Mouse (Mus musculus) gastrocnemius, postnatal 25 days (tissue): Measurements from ENCODE around the gene Rsph1. TPM values are rescaled to one million over a fixed set of nuclear protein-coding genes. Genes with fewer than 3 reads are reported as not detected.

Source experiments
- DNase-seq: peaks from one replicate; pipeline ENCODE4 v3.0.0; 2022
- long read RNA-seq, 2 experiments: library from polyadenylated mRNA; stranded (forward); transcript quantifications; one replicate each; pipeline ENCODE4 v2.0.0; 2021
- total RNA-seq, 2 experiments: library from RNA; stranded (reverse); gene quantifications; 1 replicate in 1 of 2; 2 replicates in 1 of 2; pipeline ENCODE4 v1.2.3; 2021

Gene Rsph1
- total RNA-seq, result 10 to 100 TPM in 1 of 2 experiments, 1 to 10 TPM in 1; 8.0 to 10.2 TPM
- long read RNA-seq, experiment 1, transcript Rsph1-201 (9 exons, 1,191 nt), result major isoform, 12 of 44 reads
- long read RNA-seq, experiment 1, partial matches to known transcripts, result 27 of 44 reads
- long read RNA-seq, experiment 1, other reads (novel, unspliced or antisense), result 5 of 44 reads
- long read RNA-seq, experiment 2, transcript Rsph1-201 (9 exons, 1,191 nt), result major isoform, 10 of 30 reads
- long read RNA-seq, experiment 2, partial matches to known transcripts, result 15 of 30 reads
- long read RNA-seq, experiment 2, other reads (novel, unspliced or antisense), result 5 of 30 reads

- DNase-seq, result peak; percentile 97
Observed at GRCm38 (mm10) chr17:31276922-31277918, at the start of gene Rsph1. Gene Rsph1 (minus strand): TSS chr17:31277383.

- no peak for DNase-seq
Observed at GRCm38 (mm10) chr17:31326220-31326852, 49.2 kb upstream of the Rsph1 start.

- peak; percentile 44 for DNase-seq
Observed at GRCm38 (mm10) chr17:31325451-31326219, 48.5 kb upstream of the Rsph1 start.

GRCm38 (mm10) chr17:31324227-31324626 is 47.0 kb upstream of the Rsph1 start:
- DNase-seq, result no peak

DNA sequence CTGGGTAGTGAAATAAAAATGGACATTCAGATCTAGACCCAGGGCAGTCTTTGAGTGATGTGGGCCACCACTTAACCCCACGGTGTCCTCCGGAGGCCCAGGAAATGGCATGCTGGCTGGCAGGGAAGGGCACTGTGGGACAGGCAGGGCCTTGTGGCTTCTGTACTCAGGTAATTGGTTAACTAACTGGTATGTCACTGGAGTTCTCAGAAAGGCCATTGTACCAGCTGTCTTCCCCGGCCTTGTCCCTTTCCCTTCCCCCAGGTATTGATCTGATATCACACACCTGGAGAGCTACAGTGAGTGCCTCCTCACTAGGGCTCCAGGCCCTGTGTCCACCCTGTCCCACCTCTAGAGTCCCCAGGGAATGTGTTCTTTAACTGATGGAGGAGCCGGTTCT is 46.2 kb upstream of the Rsph1 start:
- DNase-seq, result no peak

DNA sequence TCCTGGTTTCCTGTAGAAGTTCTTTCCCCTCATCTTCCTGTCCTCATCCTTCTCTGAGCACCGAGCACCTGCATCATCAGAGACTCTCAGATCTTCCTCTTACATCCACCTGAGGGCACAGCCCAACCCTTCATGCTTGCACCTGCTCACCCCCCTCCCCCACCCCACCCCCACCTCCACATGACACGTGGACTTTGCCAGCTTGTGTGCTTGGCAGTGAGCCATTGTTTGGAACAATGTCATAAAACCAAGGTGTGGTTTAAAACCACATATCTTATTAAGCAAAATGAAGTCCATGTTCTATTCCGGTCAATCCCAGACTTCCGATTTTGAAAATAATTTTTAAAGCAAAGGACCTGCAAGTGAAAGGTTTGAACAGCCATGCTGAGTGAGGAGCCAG is 45.3 kb upstream of the Rsph1 start:
- DNase-seq, result no peak

- DNase-seq, result peak; percentile 44
Observed at GRCm38 (mm10) chr17:31321425-31321824, 44.2 kb upstream of the Rsph1 start.

- no peak for DNase-seq
Observed at GRCm38 (mm10) chr17:31318906-31319767, 42.0 kb upstream of the Rsph1 start.

DNA sequence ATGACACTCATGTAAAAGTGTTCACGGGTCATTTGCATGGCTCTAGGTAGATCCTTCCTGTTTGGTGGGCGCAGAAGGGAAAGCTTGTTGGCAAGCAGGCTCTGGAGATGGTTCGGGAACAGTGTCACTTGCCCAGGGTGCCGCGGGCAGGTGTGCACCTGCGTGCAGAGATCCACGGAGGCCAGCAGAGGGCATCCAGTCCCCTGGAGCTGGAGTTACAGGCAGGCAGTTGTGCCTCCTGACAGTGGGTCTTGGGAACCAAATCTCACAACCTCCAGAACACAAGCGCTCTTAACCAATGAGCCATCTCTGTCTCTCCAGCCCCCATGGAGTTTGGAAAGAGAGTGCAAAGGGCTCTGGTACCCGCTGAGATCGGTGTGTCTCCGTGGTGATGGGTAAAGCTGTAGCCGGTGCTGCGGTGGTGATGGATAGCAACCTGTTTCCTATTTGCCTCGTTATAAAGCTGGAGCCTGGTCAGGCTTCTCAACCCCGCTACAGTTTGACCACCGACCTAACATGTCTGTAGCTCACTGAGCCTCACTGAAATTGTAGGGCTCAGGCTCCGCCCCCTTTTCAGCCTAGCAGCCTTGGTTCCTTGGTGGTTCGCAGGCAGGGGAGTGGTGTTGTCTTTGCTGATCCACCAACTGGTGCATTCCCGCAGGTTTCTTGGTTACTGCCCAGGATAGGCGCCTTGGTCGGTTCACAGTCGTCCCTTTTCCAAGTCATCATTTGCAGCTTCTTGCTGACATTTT is 40.5 kb upstream of the Rsph1 start:
- DNase-seq, result no peak

GRCm38 (mm10) chr17:31316998-31317397 is 39.8 kb upstream of the Rsph1 start:
- DNase-seq, result no peak

- no peak for DNase-seq
Observed at GRCm38 (mm10) chr17:31315993-31316392, 38.8 kb upstream of the Rsph1 start.

- DNase-seq, result no peak
Observed at GRCm38 (mm10) chr17:31315046-31315792, 38.0 kb upstream of the Rsph1 start.

DNA sequence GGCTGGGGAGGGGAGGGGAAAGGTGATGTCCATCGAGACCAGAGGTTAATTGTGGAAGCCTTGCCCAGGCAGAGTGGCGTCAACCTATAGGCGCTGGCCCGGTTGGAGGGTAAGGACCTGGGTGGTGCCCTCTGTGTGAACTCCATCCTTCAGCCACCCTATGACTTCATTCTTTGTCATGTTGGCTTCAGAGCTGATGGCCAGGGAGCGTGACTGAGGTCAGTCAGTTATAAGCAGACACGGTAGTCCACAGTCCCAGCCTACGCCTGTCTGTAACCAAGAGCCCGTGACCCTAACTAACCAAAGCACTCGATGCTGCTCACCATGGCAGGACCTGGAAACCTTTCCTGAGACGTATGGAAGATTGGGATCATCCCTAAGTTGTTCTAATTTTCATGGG is 35.5 kb upstream of the Rsph1 start:
- DNase-seq, result no peak

DNA sequence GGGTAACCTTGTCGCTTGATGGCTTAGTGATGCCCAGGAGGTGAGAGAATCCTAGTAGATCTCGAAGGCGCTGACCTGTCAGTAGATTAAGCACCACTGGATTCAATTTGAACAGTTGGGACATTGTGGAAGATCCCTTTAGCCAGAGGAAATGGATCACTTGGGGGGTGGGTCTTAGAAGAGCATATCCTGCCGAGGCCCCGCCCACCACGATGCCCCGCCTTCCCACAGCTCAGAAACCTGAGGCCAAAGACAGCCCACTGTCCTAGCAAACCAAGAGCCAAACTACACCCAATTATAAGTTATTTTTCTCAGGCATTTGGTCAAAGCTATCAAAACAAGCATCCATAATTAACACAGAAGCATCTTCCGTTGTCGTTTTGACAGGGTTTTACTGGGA is 33.9 kb upstream of the Rsph1 start:
- no peak for DNase-seq

- DNase-seq, result no peak
Observed at GRCm38 (mm10) chr17:31309281-31309793, 32.2 kb upstream of the Rsph1 start.

GRCm38 (mm10) chr17:31308291-31308816 is 31.2 kb upstream of the Rsph1 start:
- no peak for DNase-seq

DNA sequence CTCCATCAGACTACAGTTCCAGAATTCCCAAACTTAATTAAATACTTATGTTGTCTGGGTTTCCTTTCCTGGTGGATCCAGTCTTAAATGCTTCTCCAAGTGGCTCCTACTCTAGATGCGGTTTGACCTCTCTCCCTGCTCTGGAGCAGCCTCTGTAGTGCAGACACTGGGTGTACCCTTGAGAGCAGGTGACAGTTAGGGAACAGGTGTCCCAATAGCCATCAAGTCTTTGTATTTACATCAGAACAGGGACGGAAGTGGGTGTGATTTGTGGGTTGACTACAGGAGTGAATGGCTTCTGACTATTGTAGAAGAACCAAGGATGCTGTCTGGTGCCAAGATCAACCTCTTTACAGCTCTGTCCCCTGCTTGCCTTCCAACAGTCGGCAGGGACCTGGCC is 30.6 kb upstream of the Rsph1 start:
- DNase-seq, result no peak

DNA sequence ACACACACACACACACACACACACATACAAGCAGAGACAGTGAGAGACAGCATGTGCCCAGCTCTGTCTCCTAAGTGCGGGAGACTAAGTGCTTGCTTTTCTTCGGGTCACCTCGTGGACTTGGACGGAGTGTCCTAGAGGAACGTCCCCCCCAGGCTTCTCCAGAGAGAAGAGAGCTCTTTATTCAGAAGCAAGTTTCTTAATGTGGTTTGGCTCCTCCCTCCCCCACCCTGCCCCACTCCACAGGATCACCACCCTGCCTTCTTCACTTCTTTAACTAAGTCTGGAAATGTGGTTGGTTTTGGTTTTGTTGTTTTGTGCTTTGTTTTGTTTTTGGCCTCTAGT is 28.6 kb upstream of the Rsph1 start:
- no peak for DNase-seq
